Mouse (Mus musculus) T-cell, adult 2 months (primary cell): ENCODE data around the gene Ripk3.

Source experiments
- DNase-seq: peaks from one replicate; pipeline ENCODE4 v3.0.0; 2022; ENCODE audit warnings: low spot score

The Ripk3 gene

DNA sequence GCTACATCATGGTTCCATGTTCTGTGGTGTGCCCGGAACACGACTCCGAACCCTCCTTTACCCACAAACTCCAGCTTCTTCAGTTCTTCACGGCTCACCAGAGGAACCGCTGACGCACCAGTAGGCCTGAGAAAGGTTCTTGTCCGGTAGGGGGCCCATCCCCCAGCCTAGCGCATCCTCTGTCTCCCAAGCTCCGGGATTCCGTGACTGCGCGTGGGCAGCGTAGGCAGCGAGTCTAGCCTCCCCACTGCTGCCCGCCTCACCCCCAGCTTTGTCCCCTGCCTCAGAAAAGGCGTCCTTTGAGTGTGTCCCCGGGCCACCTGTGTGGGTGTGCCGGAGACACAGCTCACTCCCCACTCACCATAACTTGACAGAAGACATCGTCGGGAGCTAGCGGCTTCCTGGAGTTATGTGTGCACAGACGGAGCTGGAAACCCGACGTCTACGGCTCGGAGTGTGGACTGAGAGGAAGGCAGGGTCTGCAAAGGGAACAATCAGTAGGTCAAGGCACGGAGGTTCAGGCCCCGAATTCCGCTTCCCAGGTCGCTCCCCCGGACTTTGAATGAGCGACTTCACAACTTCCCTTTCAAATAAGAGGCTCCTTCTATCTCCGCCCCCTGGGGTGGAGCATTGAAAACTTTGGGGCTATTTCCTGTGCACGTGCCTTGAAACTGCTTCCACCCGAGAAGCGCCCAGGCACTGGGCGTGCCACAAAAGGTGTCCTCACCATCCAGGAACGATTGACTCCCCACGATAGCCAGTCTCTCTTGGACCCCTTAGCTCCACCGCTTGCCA, at the start of gene Ripk3:
Gene Ripk3, minus strand, starts transcription at position 610 of the 795 bp plus-strand sequence.
- DNase-seq, result peak; percentile 80

GRCm38 (mm10) chr14:55838312-55838711, 49.6 kb upstream of the Ripk3 start:
- DNase-seq, result no peak

DNA sequence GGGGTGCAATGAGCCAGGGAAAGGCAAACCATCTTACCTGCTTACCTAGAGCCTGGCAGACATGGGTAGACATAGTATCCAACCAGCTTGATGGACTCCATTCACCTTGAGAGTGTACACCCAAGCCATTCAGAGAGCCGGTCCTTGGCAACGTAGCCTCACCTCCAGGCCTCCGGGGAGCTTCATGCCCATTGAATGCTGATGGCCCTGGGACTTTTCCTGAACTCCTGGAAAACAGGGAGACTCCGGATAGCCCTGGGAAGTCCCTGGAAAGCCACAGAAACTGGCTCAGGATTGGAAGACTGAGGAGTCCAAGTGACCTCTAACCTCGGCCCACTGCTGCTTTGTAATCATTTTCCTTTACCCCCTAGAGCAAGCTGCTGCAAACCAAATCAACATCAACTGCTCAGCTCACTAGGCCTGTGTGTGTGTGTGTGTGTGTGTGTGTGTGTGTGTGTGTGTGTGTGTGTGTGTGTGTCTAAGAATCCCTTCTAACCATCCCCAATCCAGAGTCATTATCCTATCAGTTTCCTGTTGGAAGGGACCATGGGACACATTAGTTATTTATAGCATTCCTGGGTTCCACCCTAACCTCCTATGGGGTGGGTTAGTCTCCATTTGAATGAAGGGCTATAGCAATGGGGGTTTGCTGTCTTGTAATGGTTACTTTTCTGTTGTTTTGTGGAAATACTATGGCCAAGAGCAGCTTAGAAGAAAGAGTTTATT, 46.3 kb upstream of the Ripk3 start:
- no peak for DNase-seq

DNA sequence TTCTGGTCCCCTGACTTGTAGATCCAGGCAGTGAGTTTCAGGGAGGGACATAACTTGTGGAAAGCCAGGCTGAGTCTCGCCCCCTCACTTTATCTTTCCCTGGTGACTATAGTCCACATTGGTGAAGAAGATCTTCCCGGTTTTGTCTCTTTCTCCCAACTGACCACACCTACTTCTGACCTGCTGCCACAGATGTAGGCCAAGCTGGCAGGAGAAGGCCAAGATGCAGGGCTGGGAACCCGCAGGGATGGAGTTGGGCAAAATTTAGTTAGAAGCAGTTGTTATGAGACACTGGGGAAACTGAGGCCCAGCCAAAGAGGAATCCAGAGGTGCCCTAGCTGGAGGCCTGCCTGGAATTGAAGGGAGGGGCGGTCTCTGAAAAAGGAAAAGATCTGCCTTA, 44.5 kb upstream of the Ripk3 start:
- no peak for DNase-seq

DNA sequence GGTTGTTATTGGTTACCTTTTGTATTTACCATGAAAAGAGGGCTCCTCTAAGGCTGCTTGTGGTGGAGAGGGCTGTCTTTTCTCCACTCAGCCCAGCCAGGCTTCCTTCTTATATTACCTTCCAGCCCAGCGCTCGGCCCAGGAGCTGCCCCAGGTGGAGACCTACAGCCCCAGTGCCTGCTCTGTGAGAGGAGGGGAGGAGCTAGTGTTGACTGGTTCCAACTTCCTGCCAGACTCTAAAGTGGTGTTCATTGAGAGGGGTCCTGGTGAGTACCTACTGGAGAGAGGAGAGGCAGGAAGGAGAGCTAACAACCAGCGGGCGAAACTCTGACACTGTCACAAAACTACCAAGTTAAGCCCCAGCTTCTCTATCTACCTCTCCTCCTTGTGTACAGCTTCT, 41.7 kb upstream of the Ripk3 start:
- DNase-seq, result no peak

DNA sequence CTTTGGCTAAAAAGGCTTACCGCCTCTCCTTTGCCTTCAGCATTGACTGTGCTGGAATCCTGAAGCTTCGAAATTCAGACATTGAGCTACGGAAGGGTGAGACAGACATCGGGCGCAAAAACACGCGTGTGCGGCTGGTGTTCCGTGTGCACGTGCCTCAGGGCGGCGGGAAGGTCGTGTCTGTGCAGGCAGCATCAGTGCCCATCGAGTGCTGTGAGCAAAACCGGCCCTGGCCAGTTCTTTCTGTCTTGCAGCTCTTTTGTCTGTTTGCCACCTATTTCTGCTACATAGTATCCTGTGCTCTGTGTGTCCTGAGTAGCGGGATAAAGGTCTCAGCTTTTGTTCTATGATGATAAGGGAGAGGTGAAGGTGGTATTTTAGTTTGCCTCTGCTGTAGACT, 41.2 kb upstream of the Ripk3 start:
- no peak for DNase-seq

DNA sequence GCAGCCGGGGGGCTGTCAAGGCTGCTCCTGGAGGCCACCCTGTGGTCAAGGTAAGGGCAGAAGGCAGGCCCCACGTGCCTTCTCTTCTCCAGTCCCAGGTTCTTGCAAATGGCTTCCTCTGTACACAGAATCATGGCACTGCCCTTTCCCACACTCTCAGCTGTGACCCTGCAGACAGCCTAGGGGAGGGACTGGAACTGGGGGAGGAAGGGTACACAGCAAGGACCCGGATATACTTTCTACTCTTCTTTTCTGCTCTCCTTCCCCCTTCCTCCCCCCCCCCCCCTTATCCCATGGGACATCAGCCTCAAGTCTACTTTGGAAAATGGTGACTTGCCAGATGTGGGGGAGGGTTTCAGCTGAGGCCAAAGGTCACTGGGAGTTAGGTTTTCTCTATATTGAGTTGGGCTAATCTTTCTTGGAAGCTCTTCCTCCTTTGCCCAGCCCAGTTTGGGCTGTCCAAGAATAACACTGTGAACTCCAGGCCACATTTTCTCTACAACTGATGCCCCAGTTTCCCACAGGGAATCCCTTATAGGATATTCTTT, 40.1 kb upstream of the Ripk3 start:
- DNase-seq, result no peak

DNA sequence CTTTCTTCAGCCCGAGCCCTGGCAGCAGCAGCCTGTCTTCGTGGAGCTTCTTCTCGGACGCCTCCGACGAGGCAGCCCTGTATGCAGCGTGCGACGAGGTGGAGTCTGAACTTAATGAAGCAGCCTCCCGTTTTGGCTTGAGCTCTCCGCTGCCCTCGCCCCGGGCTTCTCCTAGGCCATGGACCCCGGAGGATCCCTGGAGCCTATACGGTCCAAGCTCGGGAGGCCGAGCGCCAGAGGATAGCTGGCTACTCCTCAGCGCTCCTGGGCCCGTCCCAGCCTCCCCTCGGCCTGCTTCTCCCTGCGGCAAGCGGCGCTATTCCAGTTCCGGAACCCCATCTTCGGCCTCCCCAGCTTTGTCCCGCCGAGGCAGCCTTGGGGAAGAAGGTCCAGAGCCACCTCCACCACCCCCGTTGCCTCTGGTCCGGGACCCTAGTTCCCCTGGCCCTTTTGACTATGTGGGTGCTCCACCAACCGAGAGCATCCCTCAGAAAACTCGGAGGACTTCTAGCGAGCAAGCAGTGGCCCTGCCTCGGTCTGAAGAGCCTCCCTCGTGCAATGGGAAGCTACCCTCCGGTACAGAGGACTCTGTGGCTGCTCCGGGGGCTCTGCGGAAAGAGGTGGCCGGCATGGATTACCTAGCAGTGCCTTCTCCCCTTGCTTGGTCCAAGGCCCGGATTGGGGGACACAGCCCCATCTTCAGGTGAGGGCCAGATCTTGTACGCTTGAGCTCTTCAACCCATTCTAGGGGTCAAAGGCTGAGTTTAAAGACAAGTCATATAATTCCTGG, 38.1 kb upstream of the Ripk3 start:
- DNase-seq, result no peak

- DNase-seq, result no peak
These were observed 37.5 kb upstream of the Ripk3 start for GRCm38 (mm10) chr14:55826142-55826541.

DNA sequence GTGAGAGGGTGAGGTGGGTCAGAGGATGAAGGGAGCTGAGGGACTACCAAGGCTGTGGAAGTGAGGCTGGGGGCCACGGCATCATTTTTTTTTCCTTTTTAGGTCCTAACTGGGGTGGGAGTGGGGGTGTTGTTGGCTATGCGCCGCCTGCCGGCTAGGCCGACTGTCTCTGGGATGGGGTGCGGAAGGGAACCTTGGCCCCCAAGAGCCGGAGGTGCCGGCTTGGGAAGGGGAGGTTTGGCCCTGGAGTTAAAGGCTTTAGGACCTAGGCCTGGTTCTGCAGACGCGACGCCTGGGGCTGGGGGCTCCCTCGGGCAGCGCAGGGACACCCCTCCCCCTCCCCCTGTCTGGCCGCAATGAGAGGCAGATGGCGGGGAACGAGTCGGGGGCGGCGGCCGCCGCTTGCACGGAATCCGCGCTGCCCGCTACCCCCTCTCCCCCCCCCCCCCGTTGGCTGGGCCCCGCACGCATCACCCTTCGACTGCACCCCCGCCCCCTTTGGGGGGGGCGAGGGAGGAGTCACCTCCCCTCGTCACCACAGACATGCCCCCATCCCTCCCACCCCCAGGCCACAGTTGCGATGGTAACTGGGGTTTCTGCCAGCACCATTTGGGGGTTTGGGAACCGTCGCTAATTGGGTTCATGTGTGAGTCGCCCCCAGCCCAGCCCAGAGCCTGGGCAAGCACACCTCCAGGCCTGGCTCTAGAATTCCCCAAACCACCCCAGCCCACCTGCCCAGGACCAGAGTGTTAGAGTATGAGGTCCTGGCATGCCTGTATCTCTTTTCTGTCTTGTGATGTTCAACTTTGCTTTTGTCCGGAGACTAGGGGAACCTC, 36.8 kb upstream of the Ripk3 start:
- no peak for DNase-seq

DNA sequence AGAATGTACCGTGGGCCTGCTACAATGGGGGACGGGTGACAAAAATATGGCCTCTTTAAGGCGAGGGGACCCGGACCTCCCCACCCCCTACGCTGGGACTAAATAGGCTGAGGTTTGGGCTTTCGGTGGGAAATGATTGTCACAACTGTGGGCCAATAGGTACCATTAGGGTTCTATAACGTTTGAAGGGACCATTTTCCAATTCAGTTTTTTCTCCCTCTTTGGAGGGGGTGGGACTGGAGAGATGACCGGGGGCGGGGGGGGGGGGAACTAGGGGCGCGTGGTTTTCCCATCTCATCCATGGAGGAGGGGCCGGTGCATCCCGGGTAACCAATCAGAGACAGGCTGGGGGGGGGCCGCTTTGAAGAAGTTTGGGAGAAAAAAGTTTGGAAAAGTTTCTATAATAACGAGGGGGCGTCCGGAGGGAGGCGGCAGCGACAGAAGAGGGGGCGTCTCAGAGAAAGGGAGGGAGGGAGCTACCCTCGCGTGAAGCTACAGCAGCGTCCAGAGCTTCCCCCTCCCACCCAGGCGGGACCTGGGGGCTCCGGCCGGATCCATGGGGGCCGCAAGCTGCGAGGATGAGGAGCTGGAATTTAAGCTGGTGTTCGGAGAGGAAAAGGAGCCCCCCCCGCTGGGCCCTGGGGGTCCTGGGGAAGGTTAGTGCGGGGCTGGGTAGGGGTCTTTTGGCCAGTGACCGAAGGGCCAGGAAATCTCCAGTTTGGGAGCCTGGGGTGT, 36.0 kb upstream of the Ripk3 start:
- DNase-seq, result no peak

- DNase-seq, result no peak
These were observed 35.4 kb upstream of the Ripk3 start for GRCm38 (mm10) chr14:55824001-55824480.

DNA sequence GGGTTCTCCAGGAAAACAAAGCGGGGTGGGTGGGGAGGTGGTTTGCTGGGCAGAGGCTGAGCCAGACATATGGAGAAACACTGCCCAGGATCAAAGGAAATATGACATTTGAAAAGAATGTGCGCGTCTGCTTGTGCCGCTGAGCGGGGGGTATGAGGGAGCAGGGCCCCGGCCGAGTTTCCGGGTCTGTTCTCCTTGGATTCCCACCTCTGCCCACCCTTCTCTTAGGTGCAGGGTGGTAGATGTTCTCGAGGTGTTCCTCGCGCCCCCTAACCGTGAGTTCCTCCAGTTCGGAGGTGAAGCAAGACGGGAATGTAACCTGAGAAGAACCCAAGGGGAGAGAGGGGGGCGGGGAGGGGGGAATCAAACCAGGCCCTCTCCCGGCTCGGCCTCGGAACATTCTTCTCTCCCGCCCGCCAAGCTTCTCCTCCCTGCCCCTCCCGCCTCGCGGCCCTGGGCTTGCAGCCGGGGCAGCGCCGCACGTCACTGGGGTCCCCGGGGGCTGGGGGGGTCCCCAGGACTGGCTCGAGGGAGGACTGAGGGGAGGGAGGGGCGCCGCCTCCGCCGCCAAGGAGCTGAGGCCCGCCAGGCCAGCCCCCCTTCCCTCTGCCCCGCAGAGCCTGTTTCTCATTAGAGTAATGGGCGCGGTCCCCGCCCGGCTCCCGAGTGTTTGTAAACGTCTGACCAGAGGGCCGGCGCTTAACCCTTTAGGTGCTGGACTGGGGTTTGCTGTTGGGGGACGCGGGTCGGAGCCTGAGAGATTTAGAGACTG, 34.5 kb upstream of the Ripk3 start, which contains the start of gene Nfatc4:
Gene Nfatc4, plus strand, starts transcription at position 154 of the 772 bp plus-strand sequence.
- no peak for DNase-seq

DNA sequence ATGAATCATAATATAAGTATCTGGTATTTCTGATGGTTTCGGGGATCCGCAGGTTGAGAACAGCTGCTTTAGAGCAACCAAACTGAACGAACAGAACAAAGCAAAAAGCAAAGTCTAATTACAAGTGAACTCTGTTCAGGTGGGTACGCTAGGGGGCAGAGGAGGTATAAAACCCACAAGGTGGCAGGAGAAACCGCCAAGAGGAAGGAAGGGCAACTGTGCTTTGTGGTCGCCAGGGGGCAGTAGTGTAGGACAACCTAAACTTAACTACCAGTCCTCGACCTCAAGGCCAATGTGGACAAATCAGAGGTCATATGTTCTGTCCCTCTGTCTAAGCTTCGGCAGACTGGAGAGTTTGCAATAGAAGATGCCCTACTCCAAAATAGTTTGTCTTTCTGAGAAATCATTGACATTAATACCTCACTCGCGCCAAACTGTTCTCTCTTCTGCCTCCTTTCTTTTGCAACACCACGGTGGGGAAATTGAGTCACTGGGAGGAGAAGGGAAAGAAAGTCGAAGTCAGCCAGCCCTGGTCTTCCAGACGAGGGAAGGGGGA, 33.8 kb upstream of the Ripk3 start:
- DNase-seq, result peak; percentile 78

- DNase-seq, result no peak
These were observed 31.9 kb upstream of the Ripk3 start for GRCm38 (mm10) chr14:55820576-55820975.

GRCm38 (mm10) chr14:55819845-55820405, 31.3 kb upstream of the Ripk3 start:
- no peak for DNase-seq

- no peak for DNase-seq
These were observed 26.7 kb upstream of the Ripk3 start for GRCm38 (mm10) chr14:55815310-55815751.

DNA sequence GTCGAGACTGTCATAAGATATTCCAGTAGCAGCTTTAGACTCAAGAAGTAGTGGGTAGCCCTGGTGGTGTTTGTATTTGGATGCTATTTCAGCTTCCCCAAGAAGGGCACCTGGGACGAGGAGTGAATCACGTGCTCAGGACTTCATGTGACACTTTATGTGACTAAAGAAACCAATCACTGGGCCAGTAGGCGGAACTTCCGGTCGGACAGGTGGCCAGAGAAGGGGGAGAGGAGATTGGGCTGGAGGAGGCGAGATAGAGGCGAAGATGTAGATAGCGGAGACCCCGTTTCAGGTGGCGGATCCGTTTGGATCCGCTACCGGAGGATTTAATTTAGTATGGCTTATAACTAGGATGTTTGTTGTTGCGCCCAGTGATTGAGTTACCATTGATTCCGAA, 26.2 kb upstream of the Ripk3 start:
- peak; percentile 28 for DNase-seq
